Mouse (Mus musculus) CD4-positive naive resting alpha-beta T cell, adult 76 days (primary cell): ENCODE data around the gene 1700031F05Rik. TPM values are rescaled to one million over a fixed set of nuclear protein-coding genes. Genes with fewer than 3 reads are reported as not detected.

Experiments used
- total RNA-seq: library from RNA; stranded (reverse); gene quantifications from one replicate; pipeline ENCODE4 v1.2.4, GENCODE M21; 2023

The 1700031F05Rik gene
- total RNA-seq: not detected

DNA sequence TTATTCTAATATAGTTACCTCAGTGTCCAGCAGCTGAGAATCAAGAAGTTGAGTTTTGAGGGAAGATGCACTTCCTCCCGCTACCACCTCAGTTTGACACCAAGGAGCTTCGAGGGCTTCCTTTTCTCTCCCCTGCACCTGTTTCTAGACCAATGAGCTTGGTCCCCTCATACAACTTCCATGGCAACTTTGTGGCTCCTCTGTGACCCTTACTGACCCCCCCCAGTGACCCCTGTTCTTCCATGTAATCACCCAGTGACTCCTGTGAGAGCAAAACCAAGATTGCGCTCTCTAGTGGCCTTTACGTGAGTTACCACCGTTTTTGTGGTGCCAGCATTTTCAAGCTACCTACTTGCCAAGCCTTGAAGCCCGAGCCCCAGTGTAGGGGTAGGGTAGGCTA is at the start of gene 1700031F05Rik:
TSS of gene 1700031F05Rik (minus strand) at position 101 of the 400 bp plus-strand sequence.

DNA sequence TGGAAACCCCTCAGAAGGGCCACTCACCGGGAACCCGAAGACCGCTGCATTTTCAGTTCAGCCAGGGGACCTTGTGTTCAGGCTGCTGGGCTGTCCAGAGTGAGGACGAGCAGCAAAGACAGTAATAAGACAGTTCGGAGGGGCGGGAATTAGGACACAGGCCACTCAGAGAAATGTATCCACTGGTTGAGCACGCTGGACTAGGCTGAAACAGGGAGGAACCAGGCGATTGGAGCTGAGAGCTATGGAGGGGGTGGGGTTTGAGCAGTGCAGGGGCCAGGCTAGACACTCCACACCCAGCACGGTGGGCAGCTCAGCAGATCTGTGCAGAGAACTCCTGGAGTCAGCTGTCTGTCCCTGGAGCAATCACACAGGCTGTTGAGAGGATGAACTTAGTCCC is 40.8 kb upstream of the 1700031F05Rik start, which contains the start of the genes Dmrtc1a and 1700011M02Rik:
TSS of gene Dmrtc1a (minus strand) at position 101 of the 400 bp plus-strand sequence.
TSS of gene 1700011M02Rik (plus strand) at position 319 of the 400 bp plus-strand sequence.

DNA sequence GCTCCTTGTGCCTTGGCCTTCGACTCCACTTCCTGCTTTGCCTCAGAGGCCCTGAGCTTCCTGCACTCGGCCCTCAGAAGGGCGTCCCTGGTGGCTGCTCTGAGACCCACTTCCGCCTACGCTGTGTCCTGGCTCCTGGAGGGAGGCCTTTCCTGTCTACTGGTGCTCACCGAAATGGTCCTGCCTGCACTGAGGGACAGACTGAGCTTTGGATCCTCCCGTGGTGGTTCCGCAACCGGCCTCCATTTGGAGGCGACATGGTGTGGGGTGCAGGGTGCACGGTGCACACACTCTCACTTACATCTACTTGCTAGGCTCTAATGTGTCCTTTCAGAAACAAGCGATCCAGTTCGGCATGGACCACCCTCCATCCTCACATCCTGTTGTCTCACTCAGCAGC is 13.3 kb downstream of the 1700031F05Rik start, which contains the start of gene Dmrtc1c2:
TSS of gene Dmrtc1c2 (minus strand) at position 101 of the 400 bp plus-strand sequence.

Other genes with a start within 250 kb of the 1700031F05Rik start
- 1.4 TPM for gene Phka1, start 223.7 kb downstream of the 1700031F05Rik start, total RNA-seq
- gene Gm3880, start 181.0 kb downstream of the 1700031F05Rik start, total RNA-seq: not detected
- not detected for gene Gm9112, start 160.3 kb downstream of the 1700031F05Rik start, total RNA-seq
- gene Dmrtc1b, start 160.1 kb downstream of the 1700031F05Rik start, total RNA-seq: not detected
- not detected for gene Dmrtc1c1, start 65.0 kb downstream of the 1700031F05Rik start, total RNA-seq
- gene Dmrtc1c2, start 13.4 kb downstream of the 1700031F05Rik start, total RNA-seq: not detected
- gene Dmrtc1a, start 40.7 kb upstream of the 1700031F05Rik start, total RNA-seq: not detected
- not detected for gene 1700011M02Rik, start 40.9 kb upstream of the 1700031F05Rik start, total RNA-seq
- gene 1700018G05Rik, start 60.4 kb upstream of the 1700031F05Rik start, total RNA-seq: not detected